Comparison of ENCODE assay signal across 16 mouse cellular contexts in the genomic region with DNA sequence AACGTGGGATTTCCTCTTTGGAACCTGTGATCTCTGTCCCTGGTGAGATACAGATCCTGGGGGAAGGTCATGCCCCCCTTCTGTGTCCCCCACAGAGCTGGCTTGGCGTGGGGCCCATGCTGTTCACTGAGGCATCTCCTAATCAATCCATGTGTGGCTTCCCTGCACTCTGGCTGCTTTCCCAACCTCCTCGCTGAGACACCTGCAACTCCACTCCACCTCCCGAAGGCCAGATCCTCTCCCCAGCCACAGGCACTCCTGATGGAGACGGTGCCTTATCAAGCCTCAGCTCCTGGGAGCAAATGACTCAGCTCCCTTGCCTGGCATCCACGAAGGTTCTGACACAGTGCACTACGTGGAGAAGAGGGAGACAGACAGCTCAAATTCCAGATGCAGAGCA. TPM values are rescaled to one million over a fixed set of nuclear protein-coding genes. Genes with fewer than 3 reads are reported as not detected.
A peak's percentile ranks its signal among the peaks of the same experiment; 100 is the strongest.
DNase-seq lines count a peak whose midpoint lies in the region; ATAC-seq and TF ChIP-seq lines count a peak whose summit lies in the region.
"Had no signal": no experiment of that assay in that cellular context is flagged by ENCODE, and none has a peak within 500 bp of the region (broad histone marks: within the 10 kb centered on the region; RNA-seq: fewer than 3 reads in every experiment).

No protein-coding gene starts in this region.

- H3K36me3 ChIP-seq in hindbrain, postnatal 0 days (ENCODE audit: insufficient read depth, low read length): no peaks in the 10 kb centered on the region
- H3K36me3 ChIP-seq in hindbrain, embryonic 14.5 days (replicated peaks; ENCODE audit: control insufficient read depth, insufficient read depth): no peaks in the 10 kb centered on the region
- H3K36me3 ChIP-seq: forebrain, embryonic 15.5 days had no signal

- 34% methylated on average over 7 of the region's 7 CpGs for WGBS in hindbrain, postnatal 0 days
- WGBS in hindbrain, embryonic 14.5 days: 28% methylated on average over 7 of the region's 7 CpGs

- no peak for TF ChIP-seq CTCF in hindbrain, postnatal 0 days (IDR thresholded peaks at IDR 0.05; ENCODE audit: low read depth)

- H3K9ac ChIP-seq in hindbrain, postnatal 0 days (replicated peaks; ENCODE audit: low read length): no peak overlapping the region
- H3K9ac ChIP-seq in hindbrain, embryonic 14.5 days: no peak overlapping the region
- H3K9ac ChIP-seq: forebrain, embryonic 15.5 days; liver, postnatal 0 days had no signal

- peak; percentile 12 for DNase-seq in hindbrain, postnatal 0 days (ENCODE audit: low spot score)
- DNase-seq in hindbrain, embryonic 14.5 days (ENCODE audit: low spot score): no peak
- peak; percentile 56 for DNase-seq in MN1 (ENCODE audit: low spot score)
- DNase-seq in cerebellum, postnatal 10 days: peak; percentile 50
- DNase-seq in kidney, postnatal 14 days: peak; percentile 55
- DNase-seq in c-Kit-positive CD71-positive TER-119-positive erythroid progenitor cells, embryonic 14.5 days (ENCODE audit: low spot score): no peak
- no peak for DNase-seq in layer of hippocampus, adult 9-10 months (ENCODE audit: low spot score)
- DNase-seq: heart, adult 18-20 months; liver, postnatal 0 days; thymus, postnatal 14 days had no signal

- H3K4me3 ChIP-seq in hindbrain, postnatal 0 days (ENCODE audit: low read length): no peak overlapping the region
- no peak overlapping the region for H3K4me3 ChIP-seq in hindbrain, embryonic 14.5 days (replicated peaks; ENCODE audit: low read length)
- H3K4me3 ChIP-seq: forebrain, embryonic 15.5 days; megakaryocyte, embryonic 14.5 days had no signal

- H3K9me3 ChIP-seq in hindbrain, postnatal 0 days (ENCODE audit: low read length): no peaks in the 10 kb centered on the region
- no peaks in the 10 kb centered on the region for H3K9me3 ChIP-seq in hindbrain, embryonic 14.5 days (ENCODE audit: control insufficient read depth, low read length)
- H3K9me3 ChIP-seq: forebrain, embryonic 15.5 days; megakaryocyte, embryonic 14.5 days had no signal

- H3K27me3 ChIP-seq in hindbrain, postnatal 0 days (ENCODE audit: insufficient read depth, low read length): no peaks in the 10 kb centered on the region
- no peaks in the 10 kb centered on the region for H3K27me3 ChIP-seq in hindbrain, embryonic 14.5 days (ENCODE audit: control insufficient read depth, insufficient read depth, low read length)
- H3K27me3 ChIP-seq: forebrain, embryonic 15.5 days; megakaryocyte, embryonic 14.5 days had no signal

- no peak overlapping the region for H3K27ac ChIP-seq in hindbrain, postnatal 0 days
- no peak overlapping the region for H3K27ac ChIP-seq in hindbrain, embryonic 14.5 days
- H3K27ac ChIP-seq: forebrain, embryonic 15.5 days; kidney, postnatal 0 days had no signal

- no peak for ATAC-seq in hindbrain, postnatal 0 days
- no peak for ATAC-seq in hindbrain, embryonic 14.5 days (ENCODE audit: low FRiP score)
- ATAC-seq: forebrain, embryonic 15.5 days; liver, postnatal 0 days had no signal

- no peaks in the 10 kb centered on the region for H3K4me1 ChIP-seq in hindbrain, postnatal 0 days (ENCODE audit: insufficient read depth, low read length)
- H3K4me1 ChIP-seq in hindbrain, embryonic 14.5 days (replicated peaks; ENCODE audit: control insufficient read depth, insufficient read depth, low read length): 0 out of 2 replicates have a peak, but pooled peaks cover 2% of the 10 kb centered on the region

- no peak overlapping the region for H3K4me2 ChIP-seq in hindbrain, postnatal 0 days (ENCODE audit: low read depth, low read length)
- no peak overlapping the region for H3K4me2 ChIP-seq in hindbrain, embryonic 14.5 days (replicated peaks)
- H3K4me2 ChIP-seq: forebrain, embryonic 15.5 days had no signal

RNA-seq across cellular contexts. Expression of a gene that starts 58.6 kb away (rescaled TPM):
- 11.2 and 17.2 TPM in 2 replicates for total RNA-seq in hindbrain, postnatal 0 days (2014; rRNA removed)
- polyA plus RNA-seq in hindbrain, postnatal 0 days (2015; fragmentation: Nextera tagmentation; extraction: Ambion mirVana): 22.0 and 28.5 TPM in 2 replicates
- 22.1 and 26.6 TPM in 2 replicates for polyA plus RNA-seq in hindbrain, embryonic 14.5 days (2014; fragmentation: Nextera tagmentation; extraction: Ambion mirVana)
- total RNA-seq: CH12.LX; heart, adult 18-20 months; hematopoietic stem cell, adult 5-6 weeks had no signal
- polyA plus RNA-seq: kidney, postnatal 0 days; limb, embryonic 11.5 days had no signal

Comparison
In these comparisons a context has a peak if more than half of its experiments do, and no peak if none do; other contexts are left out.
1. DNase-seq: peak in hindbrain, postnatal 0 days (single experiment), MN1 (single experiment), cerebellum, postnatal 10 days (2 of 2) and kidney, postnatal 14 days (single experiment); none in hindbrain, embryonic 14.5 days (single experiment), c-Kit-positive CD71-positive TER-119-positive erythroid progenitor cells, embryonic 14.5 days (single experiment) and layer of hippocampus, adult 9-10 months (single experiment).